Mouse (Mus musculus): ENCODE data around the gene Hmga1. TPM values are rescaled to one million over a fixed set of nuclear protein-coding genes. Genes with fewer than 3 reads are reported as not detected.
A peak's percentile ranks its signal among the peaks of the same experiment; 100 is the strongest.

Gene Hmga1
- polyA plus RNA-seq, 1 experiment = not detected

GRCm38 (mm10) chr17:27563771-27564244 is 7.5 kb downstream of the Hmga1 start:
- 72% methylated on average over 7 of the region's 7 CpGs for WGBS
- Histone ChIP-seq H3K4me3 (ENCODE audit: insufficient read depth, low read depth, low read length) (no peak overlapping the region), H3K27ac (ENCODE audit: insufficient read depth, low read depth, low read length) (no peak overlapping the region), H3K4me1 (ENCODE audit: control insufficient read depth, insufficient read depth, low read length) (peaks cover 39% of the 10 kb centered on the region)
- TF ChIP-seq CTCF (IDR thresholded peaks at IDR 0.05; ENCODE audit: insufficient read depth, low read depth, low read length) = no peak
- no peak for TF ChIP-seq POLR2A (IDR thresholded peaks at IDR 0.05; ENCODE audit: insufficient read depth, low read depth, low read length)

- Histone ChIP-seq H3K4me3 (ENCODE audit: insufficient read depth, low read depth, low read length) (peak overlapping the region; percentile 71), H3K4me1 (ENCODE audit: control insufficient read depth, insufficient read depth, low read length) (peaks cover 37% of the 10 kb centered on the region), H3K27ac (ENCODE audit: insufficient read depth, low read depth, low read length) (no peak overlapping the region)
- 0 out of 2 replicates have a peak, but pooled peaks have one; percentile 10 for TF ChIP-seq POLR2A (IDR thresholded peaks at IDR 0.05; ENCODE audit: insufficient read depth, low read depth, low read length)
- no peak for TF ChIP-seq CTCF (IDR thresholded peaks at IDR 0.05; ENCODE audit: insufficient read depth, low read depth, low read length)
- WGBS = 30% methylated on average over 20 of the region's 20 CpGs
Observed at GRCm38 (mm10) chr17:27564391-27565162, 8.3 kb downstream of the Hmga1 start.

GRCm38 (mm10) chr17:27565163-27565941 is 9.1 kb downstream of the Hmga1 start, which contains the start of gene AI413582:
Gene AI413582 (minus strand): TSS chr17:27565756.
- TF ChIP-seq POLR2A (IDR thresholded peaks at IDR 0.05; ENCODE audit: insufficient read depth, low read depth, low read length) (peak; percentile 45; the same call in 1 of the 2 replicates), CTCF (IDR thresholded peaks at IDR 0.05; ENCODE audit: insufficient read depth, low read depth, low read length) (peak; percentile 87; the same call in 1 of the 2 replicates)
- 0 out of 2 replicates have a peak within 1 kb of the TSS, but pooled peaks have one; percentile 15 for H3K27ac ChIP-seq (ENCODE audit: insufficient read depth, low read depth, low read length)
- peak within 1 kb of the TSS; percentile 71 for H3K4me3 ChIP-seq (ENCODE audit: insufficient read depth, low read depth, low read length)
- H3K4me1 ChIP-seq (ENCODE audit: control insufficient read depth, insufficient read depth, low read length) = peaks cover 33% of the 10 kb centered on the region
- under 1% methylated on average over 58 of the region's 58 CpGs for WGBS

- under 1% methylated on average over 13 of the region's 13 CpGs for WGBS
- Histone ChIP-seq H3K27ac (ENCODE audit: insufficient read depth, low read depth, low read length) (0 out of 2 replicates have a peak overlapping the region, but pooled peaks have one; percentile 15), H3K4me1 (ENCODE audit: control insufficient read depth, insufficient read depth, low read length) (peaks cover 30% of the 10 kb centered on the region), H3K4me3 (ENCODE audit: insufficient read depth, low read depth, low read length) (peak overlapping the region; percentile 71)
- no peak for TF ChIP-seq POLR2A (IDR thresholded peaks at IDR 0.05; ENCODE audit: insufficient read depth, low read depth, low read length)
- TF ChIP-seq CTCF (IDR thresholded peaks at IDR 0.05; ENCODE audit: insufficient read depth, low read depth, low read length) = no peak
Observed at GRCm38 (mm10) chr17:27565942-27566267, 9.6 kb downstream of the Hmga1 start.

- WGBS = 69% methylated on average over 5 of the region's 5 CpGs
- Histone ChIP-seq H3K4me3 (ENCODE audit: insufficient read depth, low read depth, low read length) (no peak overlapping the region), H3K27ac (ENCODE audit: insufficient read depth, low read depth, low read length) (no peak overlapping the region), H3K4me1 (ENCODE audit: control insufficient read depth, insufficient read depth, low read length) (peaks cover 14% of the 10 kb centered on the region)
- no peak for TF ChIP-seq POLR2A (IDR thresholded peaks at IDR 0.05; ENCODE audit: insufficient read depth, low read depth, low read length)
- TF ChIP-seq CTCF (IDR thresholded peaks at IDR 0.05; ENCODE audit: insufficient read depth, low read depth, low read length) = no peak
Observed at GRCm38 (mm10) chr17:27568228-27568627, 11.9 kb downstream of the Hmga1 start.

GRCm38 (mm10) chr17:27571315-27571714 is 15.0 kb downstream of the Hmga1 start:
- 79% methylated on average over 8 of the region's 8 CpGs for WGBS
- H3K27ac ChIP-seq (ENCODE audit: insufficient read depth, low read depth, low read length) = no peak overlapping the region
- TF ChIP-seq CTCF (IDR thresholded peaks at IDR 0.05; ENCODE audit: insufficient read depth, low read depth, low read length) (no peak), POLR2A (IDR thresholded peaks at IDR 0.05; ENCODE audit: insufficient read depth, low read depth, low read length) (no peak)
- H3K4me1 ChIP-seq (ENCODE audit: control insufficient read depth, insufficient read depth, low read length) = peaks cover 16% of the 10 kb centered on the region
- H3K4me3 ChIP-seq (ENCODE audit: insufficient read depth, low read depth, low read length) = no peak overlapping the region

- WGBS = 77% methylated on average over 10 of the region's 10 CpGs
- no peak overlapping the region for H3K27ac ChIP-seq (ENCODE audit: insufficient read depth, low read depth, low read length)
- H3K4me3 ChIP-seq (ENCODE audit: insufficient read depth, low read depth, low read length) = no peak overlapping the region
- TF ChIP-seq POLR2A (IDR thresholded peaks at IDR 0.05; ENCODE audit: insufficient read depth, low read depth, low read length) (no peak), CTCF (IDR thresholded peaks at IDR 0.05; ENCODE audit: insufficient read depth, low read depth, low read length) (no peak)
- H3K4me1 ChIP-seq (ENCODE audit: control insufficient read depth, insufficient read depth, low read length) = peaks cover 23% of the 10 kb centered on the region
Observed at GRCm38 (mm10) chr17:27573772-27574320, 17.5 kb downstream of the Hmga1 start.

GRCm38 (mm10) chr17:27574470-27575115 is 18.3 kb downstream of the Hmga1 start:
- no peak overlapping the region for H3K27ac ChIP-seq (ENCODE audit: insufficient read depth, low read depth, low read length)
- H3K4me3 ChIP-seq (ENCODE audit: insufficient read depth, low read depth, low read length) = no peak overlapping the region
- whole genome bisulfite sequencing = 57% methylated on average over 14 of the region's 16 CpGs
- H3K4me1 ChIP-seq (ENCODE audit: control insufficient read depth, insufficient read depth, low read length) = peaks cover 27% of the 10 kb centered on the region
- TF ChIP-seq CTCF (IDR thresholded peaks at IDR 0.05; ENCODE audit: insufficient read depth, low read depth, low read length) (no peak), POLR2A (IDR thresholded peaks at IDR 0.05; ENCODE audit: insufficient read depth, low read depth, low read length) (no peak)

Data from olfactory bulb, adult 2 months (tissue).